Mouse (Mus musculus): ENCODE data around the gene Spen.
"Not testable (repeated sequence)": the region's sequence is repeated elsewhere in the genome, so short reads cannot be mapped to it uniquely, and the experiment has no call there.

Gene Spen

DNA sequence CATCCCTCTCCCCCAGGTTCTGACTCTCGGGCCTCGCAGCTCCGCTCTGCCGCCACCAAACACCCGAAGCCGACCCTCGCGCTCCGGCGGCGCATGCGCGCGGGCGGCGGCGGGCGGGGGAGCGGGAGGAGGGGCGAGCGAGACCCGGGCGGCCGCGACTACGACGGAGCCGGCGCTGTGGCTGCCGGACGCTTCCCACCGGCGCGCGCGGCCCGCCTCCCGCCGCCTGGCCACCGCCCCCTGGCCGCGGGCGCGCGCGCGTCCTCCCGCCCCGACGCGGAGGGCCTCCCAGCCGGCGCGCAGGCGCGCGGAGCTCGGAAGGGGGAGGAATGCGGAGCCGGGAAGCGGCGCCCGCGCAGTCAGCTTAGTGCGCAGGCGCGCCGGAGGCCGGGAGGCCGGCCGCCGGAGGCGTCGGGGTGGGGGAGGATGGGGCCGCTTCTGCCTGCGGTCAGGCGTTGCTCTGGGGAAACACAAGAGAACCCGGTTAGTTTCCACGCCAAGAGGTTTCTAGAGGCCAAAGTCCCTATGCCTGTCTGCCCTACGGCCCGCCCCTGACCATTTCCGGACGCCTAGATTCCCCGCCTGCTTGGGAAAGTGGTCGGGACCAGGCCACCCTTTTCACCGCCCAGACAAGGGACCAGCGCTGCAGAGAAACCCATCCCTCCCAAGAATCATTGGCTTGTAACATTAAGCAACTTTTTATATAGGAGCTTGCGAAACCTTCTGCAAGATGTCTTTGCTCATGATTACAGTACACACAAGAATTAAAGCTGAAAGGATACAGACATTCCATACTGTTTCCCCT, at the start of gene Spen:
Gene Spen, minus strand, starts transcription at position 190 of the 805 bp plus-strand sequence.
- DNase-seq, result peak; percentile 94 to 95

DNA sequence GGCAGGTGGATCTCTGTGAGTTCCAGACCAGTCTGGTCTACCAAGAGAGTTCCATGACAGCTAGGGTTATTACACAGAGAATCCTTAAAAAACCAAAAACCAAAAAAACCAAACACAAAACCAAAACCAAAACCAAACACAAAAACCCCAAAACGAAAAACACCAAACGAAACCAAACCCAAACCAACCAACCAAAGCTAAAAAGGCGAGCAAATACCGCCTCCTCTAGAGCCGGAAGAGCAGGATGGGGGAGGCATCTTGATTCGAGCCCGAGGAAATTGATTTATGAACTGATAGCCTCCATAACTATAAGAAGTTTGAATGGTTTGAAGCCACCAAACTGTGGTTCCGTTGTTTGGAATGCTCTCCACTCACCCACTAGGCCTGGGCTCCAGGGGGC, 45.5 kb upstream of the Spen start:
- DNase-seq, result no peak

DNA sequence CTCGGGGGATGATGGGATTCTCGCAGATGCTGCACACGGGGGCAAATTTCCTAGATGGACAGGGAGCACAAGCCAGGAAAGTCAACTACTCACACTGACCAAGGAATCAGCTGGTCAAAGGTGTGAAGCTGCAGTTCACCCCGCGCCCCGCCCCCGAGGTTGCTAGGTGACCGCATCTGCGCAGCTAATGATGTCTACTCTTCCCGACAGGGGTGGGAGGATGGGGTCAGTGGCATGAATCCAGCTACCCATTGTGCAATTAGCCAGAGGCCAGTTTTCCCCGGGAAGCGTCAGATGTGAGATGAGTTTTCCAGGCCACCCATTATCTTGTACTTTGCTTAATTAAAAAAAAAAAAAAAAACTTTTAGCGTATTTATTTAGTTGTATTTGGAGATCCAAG, 42.7 kb upstream of the Spen start:
- DNase-seq, result no peak

DNA sequence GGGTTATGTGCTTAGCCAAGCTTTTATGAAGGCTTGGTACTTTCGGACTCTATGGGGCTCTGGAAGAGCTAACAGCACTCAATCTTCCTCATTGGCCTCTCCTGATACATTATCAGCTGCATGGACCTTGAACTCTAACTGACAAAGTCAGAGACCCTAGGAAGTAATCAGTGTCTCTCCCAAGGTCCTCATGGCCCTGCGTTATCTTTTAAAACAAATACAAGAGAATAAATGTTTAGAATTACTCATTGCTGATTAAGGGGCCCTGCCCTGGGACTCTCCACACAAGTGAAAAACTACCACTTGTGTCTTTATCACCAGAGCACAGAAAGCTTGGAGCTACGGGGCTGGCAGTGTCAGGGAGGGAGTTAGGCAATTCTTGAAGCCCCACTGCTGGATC, 40.4 kb upstream of the Spen start:
- DNase-seq, result no peak

DNA sequence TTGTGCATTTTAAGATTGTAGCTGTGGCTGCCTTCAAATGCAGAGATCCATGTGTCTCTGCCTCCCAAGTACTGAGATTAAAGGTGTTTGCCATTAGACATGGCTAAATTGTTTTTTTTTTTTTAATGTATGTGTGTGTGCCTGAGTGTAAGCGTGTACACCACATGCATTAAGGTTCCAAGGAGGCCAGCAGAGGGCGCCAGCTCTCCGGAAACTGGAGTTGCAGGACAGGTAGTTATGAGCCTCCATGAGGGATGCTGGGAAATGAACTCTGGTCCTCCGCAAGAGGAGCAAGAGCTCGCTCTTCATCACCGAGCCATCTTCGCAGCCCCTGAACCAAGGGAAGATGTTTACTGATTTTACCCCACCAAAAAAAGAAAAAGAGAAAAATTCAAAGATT, 38.5 kb upstream of the Spen start:
- no peak for DNase-seq

DNA sequence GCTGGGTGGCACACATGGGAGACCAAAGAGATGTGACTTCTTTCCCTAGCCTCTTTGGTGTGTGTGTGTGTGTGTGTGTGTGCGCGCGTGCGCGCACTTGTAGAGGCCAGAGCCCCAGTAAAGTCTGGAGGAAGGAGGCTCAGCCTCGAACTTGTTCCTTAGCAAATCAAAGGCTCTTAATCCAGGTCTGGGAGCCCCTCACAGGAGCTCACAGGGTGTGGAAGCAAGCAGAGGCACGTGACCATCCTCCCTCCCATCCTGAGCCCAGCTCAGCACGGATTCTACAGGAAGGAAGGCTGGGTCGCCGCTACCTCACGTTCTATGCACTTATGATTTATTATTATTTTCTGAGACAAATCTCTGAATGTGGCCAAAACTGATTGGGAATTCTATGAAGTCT, 38.0 kb upstream of the Spen start:
- no peak for DNase-seq

DNA sequence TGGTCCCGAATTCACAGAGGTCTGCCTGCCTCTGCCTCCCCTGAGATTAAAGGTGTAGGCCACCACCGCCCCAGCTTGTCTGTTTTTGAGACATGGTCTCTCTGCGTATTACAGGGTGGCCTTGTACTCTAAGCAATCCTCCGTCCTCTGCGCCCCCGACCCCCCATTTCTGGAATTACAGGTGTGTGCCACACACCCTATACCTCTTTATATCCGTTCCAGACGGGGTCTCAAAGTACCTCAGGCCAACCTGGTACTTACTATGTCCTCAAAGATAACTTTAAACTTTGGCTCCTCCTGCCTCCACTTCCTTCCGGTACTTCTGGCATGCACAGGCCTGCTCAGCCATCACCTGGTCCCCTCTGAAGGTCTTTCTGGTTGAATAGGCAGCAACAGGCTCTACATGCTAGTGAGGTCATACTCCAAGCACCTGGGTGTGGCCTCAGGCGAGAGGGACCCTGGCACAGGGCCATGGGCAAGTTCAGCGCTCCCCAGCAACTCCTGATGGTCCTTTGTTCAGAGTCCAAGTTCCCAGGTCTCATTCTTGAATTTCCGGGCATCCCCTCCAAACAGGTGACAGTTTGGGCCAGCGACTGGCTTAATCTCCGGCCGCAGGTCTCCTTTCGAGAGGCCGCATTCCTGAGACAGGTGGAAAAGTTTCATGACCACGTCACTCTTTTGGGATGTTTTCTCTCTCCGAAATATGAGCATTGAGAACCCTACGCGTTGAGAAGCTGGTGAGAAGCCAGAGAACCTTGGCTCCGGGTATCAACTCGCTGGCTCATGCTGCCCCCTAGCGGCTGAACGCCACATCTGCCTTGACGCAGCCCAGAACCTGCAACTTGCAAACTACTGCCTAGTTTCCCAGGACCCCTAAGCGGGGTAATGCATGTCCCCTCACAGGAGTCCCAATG, 36.6 kb upstream of the Spen start:
- DNase-seq, result peak; percentile 86 to 90

DNA sequence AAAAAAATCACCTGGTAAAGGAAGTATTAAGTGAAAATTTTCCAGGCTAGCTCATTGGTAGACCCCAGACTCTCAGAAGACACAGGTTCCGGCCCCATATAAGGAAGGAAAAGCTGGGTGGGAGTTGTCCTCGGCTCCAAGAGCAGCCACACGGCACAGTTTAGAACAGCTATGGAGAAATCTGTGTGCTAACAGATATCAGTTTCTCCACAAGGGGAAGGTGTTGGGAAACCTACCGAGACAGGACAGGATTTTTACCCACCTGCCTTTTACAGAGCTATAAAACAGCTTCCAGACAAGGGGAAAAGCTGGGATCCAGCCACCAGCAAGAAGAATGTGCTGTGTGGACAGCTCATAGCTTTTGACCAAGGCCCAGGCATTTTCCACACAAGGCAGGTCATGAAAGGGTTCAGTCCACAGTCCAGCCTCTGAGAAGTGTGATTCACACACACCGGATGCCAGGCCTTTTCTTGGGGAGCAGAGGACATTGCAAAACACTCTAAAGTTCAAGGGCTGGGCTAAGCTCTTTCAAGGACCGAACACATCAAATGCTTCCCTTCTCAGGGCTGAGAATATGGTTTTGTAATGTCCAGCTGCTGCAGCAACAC, 35.1 kb upstream of the Spen start:
- peak; percentile 82 to 88 for DNase-seq

DNA sequence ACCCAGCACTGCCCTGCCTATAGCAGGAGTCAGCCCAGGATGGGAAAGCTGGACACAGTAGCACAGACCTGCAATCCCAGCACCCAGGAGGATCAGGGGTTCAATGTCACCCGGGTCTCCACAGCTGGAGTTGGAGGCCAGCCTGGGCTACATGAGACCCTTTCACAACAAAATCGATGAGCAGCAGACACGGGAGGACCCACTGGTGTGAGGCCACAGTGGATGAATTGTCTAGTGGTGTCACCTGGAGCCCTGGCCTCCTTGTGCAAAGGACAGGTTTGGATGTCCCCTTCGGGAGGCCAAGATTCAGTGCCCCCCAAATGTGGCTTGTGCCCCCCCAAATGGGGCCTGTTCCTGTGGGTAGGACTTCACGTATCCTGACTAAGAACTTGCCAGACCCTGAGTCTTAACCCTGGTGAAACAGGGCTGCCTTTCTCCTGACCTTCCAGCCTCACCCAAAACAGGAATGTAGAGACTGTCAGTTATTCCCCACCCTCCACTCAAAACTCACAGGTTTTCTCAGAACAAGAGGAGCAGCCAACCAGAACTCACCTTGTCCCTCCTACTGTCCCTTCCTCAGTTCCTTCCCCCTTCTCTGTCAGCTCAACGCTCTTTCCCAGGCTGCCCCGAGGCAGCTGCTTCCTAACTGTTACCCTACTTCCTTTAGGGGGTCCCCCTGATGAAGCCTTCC, 34.4 kb upstream of the Spen start:
- DNase-seq, result peak; percentile 61 to 75

DNA sequence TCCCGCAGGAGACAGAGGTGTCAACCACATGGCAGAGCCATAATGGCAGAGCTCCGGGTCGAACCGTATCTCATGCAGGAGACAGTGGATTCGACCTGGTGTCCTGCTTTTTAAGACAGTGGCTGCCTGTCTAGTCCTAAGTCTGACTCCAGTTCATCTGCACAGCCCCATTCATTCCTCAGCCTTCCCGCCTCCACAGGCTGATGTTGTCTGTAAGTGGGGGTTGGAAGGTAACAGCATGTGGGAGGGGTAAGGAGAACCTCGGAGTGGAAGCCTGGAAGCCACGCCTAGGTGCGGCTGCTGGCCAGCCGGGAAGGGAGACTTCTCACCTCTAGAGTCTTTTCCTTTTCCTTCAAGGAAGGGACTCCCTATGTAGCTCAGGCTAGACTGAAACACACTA, 33.5 kb upstream of the Spen start:
- DNase-seq, result peak; percentile 72 to 80

DNA sequence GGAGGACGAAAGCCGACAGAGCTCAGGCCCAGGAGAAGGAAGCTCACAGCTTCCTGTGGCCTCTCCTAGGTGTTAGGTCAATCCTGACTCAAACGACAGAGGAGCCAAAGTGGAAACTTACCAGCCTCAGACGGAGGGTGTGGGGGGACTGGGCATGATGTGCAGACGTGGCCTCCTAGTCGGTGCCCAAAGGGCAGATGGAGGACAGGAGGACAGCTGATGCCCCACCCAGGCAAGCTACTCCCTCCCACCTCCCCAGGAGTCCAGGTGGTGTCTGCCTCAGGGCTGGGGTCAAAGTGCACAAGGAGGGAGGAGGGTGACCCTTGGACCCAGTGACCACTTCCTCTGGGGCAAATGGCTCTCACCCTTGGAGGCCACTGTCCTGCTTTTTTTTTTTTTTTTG, 32.9 kb upstream of the Spen start:
- DNase-seq, result peak in 1 of 2 experiments; percentile 26

DNA sequence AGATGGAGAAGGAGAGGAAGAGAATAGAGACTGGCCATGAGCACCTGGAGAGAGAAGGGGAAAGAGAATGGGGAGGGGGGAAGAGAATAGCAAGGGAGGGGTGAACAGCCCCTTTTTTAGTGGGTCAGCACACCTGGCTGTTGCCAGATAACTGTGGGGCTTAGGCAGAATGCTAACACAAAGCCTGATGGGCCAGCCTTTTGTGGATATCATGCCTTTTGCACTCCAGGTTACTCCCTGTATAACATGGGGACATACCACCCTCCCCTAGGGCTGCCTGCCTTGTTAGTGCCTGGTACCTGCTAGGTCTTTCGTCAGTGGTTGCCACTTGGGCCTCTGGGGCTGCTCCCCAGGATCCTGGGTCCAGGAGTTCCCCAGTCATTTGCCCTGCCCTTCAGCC, 32.4 kb upstream of the Spen start:
- DNase-seq, result no peak

DNA sequence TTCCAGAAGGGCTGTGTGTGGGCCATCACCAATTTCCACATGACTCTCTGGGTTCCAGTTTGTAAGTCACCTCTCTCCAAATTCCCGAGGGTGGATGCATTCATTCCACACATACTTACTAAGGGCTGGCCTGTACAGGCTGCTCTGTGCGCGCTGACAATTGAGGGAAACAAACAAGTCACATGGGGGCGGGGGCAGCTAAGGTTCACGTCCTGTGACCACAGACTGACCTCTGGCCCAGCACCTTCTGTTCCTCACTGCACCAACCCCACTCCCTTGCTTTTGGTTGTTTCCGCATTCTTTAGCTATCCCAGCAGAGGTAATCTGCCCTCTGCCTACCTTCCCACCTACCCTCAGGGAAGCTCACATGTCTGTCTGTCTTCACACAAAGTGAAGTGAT, 31.6 kb upstream of the Spen start:
- DNase-seq, result peak; percentile 79 to 86

DNA sequence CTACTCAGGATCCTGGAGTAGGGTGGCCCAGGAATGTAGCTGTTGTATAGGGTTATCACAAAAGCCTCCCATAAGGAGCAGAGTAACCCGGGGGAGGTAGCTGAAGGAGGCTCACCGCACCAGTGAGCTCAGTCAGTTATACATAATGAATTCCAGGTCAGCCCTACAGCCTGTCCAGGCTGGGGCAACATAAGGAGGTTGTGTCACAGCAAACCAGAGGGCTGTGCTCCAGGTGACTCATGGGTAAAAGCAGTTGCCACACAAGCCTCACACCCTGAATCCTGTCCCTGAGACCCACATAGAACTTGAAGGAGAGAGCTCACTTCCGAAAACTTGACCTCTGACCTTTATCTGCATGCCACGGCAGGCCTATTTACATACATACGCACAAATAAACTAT, 30.6 kb upstream of the Spen start:
- no peak for DNase-seq

DNA sequence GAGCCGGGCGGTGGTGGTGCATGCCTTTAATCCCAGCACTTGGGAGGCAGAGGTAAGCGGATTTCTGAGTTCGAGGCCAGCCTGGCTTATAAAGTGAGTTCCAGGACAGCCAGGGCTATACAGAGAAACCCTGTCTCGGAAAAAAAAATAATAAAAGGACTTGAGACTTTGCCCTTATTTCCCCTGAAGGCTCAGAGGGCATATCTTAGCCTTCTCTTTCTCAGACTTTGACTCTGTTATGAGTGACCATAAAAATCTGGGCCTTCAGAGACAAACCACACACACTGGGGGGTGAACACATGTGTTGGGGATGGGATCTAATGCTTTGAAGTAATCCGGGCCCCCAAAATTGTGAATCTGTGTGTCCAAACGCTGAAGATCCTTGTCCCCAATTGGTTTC, 28.8 kb upstream of the Spen start:
- DNase-seq, result not testable (repeated sequence)

DNA sequence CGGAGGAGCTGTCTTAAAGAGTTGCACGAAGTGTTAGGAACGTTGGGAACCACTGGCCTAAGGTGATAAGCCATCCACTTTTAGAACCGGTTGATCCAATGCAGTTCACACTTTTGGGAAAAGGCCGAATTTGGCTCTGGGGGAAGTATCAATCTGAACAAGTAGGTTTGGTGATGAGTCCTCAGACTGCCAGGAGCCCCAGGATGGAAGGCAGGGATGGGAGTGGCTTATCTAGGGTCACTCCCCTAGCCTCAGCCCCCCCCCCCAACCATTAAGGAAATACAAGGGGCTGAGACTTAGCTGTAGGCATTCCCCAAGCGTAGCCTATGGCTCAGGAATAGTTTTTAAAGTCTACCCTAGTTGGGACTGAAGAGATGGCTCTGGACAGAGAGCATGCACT, 27.8 kb upstream of the Spen start:
- no peak for DNase-seq

DNA sequence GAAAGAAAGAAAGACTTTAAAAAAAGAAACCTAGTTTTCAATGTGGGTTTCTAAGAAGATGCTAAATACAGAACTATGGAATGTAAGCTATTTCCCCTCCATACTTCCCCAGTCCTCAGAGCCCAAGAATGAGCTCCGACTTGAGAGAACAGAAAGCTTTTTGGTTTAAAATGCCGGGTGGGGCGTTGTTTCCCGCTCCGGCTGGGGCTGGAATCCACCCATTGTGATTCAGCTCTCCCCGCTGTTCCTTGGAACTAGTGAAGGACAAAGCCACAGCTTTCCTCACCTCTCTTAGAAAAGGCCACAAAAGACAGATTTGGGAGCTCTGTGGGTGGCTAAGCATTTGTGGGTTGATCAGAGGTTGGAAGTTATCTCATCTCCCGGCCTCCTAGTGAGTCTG, 26.9 kb upstream of the Spen start:
- DNase-seq, result no peak

DNA sequence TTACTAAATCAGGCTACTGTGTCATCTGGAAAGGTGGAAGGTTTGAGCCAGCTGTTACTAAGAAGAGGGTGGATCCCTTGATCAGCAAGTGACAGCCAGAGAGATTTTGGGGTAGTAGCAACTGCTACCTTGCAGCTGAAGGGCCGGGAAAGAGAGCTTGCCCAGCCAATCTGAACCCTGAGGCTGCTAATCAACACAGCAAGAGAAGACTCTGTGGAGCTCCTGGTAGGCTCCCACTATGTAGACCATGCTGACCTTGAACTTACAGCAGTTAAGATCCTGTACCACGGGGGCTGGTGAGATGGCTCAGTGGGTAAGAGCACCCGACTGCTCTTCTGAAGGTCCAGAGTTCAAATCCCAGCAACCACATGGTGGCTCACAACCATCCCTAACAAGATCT, 26.3 kb upstream of the Spen start:
- DNase-seq, result no peak

DNA sequence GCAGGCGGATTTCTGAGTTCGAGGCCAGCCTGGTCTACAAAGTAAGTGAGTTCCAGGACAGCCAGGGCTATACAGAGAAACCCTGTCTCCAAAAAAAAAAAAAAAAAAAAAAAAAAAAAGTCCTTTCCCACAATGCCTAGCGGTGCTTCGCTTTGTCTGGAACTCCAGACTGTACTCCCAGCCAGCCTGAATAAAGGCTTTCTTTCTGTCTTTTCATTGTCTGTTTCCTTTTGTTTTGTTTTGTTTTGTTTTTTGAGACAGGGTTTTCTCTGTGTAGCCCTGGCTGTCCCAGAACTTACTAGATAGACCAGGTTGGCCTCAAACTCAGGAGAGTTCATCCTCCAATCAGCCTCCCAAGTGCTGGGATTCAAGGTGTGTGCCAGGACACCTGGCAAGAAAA, 25.8 kb upstream of the Spen start:
- DNase-seq, result no peak

DNA sequence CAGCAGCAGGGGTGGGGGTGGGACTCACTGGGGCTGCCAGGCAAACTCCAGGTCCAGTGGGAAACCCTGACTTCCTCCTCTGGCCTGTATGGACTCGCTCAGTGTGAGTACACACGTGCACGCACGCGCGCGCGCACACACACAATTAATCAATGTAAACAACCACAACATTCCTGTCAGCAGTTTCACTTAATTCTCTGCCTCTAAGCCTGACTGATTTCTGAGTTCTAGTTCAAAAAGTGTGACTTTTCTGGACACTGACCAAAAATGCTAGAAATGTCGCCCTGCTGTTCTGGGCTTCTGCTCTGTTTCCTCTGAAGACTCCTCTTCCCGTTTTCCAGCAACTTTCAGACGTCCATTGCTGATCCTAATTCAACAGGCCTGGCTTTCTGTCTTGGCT, 23.9 kb upstream of the Spen start:
- no peak for DNase-seq

DNA sequence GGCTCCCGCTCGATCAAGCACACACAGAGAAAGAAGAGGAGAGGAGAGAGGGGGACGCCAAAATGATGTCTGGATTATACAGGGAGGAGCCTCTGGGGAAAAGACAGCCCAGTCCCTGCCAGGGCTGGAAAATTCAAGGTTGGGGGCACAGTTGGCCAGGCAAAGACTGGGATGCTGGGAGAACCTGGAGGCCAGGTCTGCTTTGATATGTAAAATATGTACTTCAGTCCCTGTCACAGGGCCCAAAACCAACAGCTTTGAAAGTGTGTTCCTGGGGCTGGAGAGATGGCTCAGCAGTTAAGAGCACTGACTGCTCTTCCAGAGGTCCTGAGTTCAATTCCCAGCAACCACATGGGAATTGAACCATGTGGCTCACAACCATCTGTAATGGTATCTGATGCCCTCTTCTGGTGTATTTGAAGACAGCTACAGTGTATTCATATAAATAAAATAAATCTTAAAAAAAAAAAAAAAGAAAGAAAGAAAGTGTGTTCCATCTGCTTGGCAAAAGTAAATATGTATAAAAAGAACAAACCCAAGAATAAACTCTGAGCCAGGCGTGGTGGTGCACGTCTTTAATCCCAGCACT, 23.0 kb upstream of the Spen start:
- DNase-seq, result not testable (repeated sequence)

DNA sequence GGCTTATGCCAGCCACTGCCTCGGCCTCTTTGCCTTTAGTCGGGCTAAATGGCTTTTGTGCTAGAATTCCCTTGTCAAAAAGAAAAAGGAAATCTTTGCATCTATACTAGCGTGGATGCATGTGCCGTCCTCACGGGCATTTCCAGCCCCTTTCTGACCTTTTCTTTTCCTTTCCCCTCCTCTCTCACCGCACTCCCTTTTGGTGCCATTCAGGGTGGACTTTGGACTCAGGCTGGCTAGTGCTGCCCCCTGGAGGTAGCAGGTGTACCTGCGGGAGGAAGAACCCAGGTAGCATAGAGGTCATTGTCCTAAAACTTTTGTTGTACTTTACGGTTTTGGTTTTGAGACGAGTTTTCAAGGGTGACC, 21.5 kb upstream of the Spen start:
- DNase-seq, result peak; percentile 81 to 87
